Mouse (Mus musculus): ENCODE results near the gene Lcn2. TPM values are rescaled to one million over a fixed set of nuclear protein-coding genes. Genes with fewer than 3 reads are reported as not detected.
A peak's percentile ranks its signal among the peaks of the same experiment; 100 is the strongest.

Lcn2 gene
- total RNA-seq, 2 experiments from 2014 or later: 2.6 to 4.7 TPM

DNA sequence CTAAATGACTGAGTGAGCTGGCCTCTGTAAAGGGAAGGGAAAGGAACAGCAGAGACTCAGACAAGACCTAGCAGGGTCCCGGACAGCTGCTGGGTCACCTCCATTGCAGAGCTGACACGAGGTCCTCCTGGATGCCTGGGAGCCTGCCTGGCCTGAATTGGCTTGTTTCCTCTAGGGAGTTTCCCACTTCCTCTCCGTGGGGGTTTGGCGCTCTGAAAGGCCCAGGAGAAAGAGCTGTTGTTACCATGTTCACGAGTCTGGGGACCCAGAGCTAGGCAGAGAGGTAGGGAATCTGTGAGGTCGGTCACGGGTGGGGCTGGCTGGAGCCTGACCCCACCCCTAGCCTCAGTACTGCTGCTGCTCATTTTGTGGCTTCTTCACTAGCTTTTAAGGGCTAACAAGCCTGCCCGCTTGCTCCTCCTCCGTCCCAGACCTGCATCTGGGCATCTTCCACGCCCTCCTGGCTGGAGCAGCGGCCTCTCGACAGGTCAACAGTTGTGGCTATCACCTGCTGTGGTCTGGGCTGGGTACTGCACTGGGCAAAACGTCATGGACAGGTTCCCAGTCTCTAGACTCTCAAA, 37.5 kb downstream of the Lcn2 start:
- intact Hi-C loops (cut with DNase I; ENCODE audit: low total_unique reads): loop anchor here (5.0 kb wide), 1 partner anchor 43 kb away; no protein-coding TSS in a partner anchor
- no peak for DNase-seq

DNA sequence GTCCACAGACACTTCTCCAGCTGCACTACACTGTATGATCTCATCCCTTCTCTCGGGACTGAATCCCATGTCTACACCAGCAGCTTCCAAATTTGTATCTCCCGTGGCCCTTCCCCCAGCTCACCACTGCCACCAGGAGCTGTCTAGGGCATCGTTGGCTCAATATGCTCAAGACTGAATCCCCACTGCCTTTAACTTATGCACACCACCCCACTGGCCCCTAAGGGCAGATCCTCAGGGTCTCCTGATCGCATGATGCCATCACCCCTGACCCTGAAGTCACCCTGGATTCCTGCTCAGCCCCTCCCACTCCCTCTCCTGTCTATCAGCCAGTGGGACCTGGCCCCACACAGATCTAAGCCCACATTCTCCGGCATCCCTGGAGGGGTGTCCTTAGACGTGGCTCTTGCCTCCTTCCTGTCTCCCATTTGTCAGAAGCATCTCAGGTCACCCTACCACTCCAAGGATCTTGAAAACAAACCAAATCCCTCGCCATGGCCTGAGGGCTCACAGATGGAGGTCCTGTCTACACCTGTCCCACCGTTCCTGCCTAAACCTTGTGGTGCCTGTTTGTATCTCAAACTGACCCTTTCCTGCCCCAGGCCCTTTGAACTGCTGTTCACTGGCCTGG, 38.3 kb downstream of the Lcn2 start:
- intact Hi-C loops (cut with DNase I; ENCODE audit: low total_unique reads): loop anchor here (5.0 kb wide), 1 partner anchor 42 kb away; no protein-coding TSS in a partner anchor

DNA sequence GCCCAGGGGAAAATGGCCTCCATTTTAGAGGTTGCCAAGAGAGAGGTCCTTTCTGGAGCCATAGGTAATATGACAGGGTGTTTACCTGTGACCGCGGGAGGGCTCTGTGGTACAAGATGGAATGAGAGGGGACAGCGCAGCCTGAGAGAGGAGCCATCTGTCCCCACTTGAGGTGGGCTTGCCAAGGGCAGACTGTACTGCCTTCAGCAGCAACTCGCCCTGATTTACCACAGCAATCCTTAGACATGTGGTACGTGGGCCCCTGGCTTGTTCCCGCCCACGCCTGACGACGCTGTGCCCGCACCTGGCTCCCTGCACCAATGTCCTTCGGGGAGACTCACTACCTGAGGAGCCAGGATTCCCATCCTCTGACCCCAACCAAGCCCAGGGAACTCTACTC, 39.7 kb downstream of the Lcn2 start:
- DNase-seq: no peak
- intact Hi-C loops (cut with DNase I; ENCODE audit: low total_unique reads): no loop called here

More for the DNA sequence above, 38.3 kb downstream of the Lcn2 start:
- DNase-seq: no peak

DNA sequence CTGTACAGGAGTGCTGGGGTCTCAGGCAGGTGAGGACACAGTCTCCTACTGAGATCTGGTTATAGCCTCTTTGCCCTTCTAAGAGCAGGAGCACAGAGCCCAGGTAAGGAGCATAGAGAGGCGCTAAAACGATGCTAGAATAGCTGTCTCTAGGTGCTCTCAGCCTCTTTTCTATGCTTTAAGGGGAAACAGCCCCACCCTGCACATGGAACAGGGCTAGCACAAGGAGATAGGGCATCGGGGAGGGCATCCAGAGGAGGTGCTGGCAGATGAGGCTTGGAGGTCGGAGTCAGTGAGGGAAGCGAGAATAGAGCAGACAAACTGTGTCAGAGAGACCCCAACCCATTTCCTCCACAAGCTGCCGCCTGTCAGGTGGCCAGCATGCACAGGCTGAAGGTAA, 41.0 kb downstream of the Lcn2 start:
- DNase-seq: no peak
- intact Hi-C loops (cut with DNase I; ENCODE audit: low total_unique reads): no loop called here

- DNase-seq: no peak
- intact Hi-C loops (cut with DNase I; ENCODE audit: low total_unique reads): no loop called here
Observed at GRCm38 (mm10) chr2:32344598-32345321, 43.3 kb downstream of the Lcn2 start.

- intact Hi-C loops (cut with DNase I; ENCODE audit: low total_unique reads): no loop called here
Observed at GRCm38 (mm10) chr2:32344056-32344455, 44.0 kb downstream of the Lcn2 start.

GRCm38 (mm10) chr2:32343351-32343671, 44.7 kb downstream of the Lcn2 start:
- intact Hi-C loops (cut with DNase I; ENCODE audit: low total_unique reads): no loop called here
- DNase-seq: no peak

More at GRCm38 (mm10) chr2:32344056-32344455, 44.0 kb downstream of the Lcn2 start:
- no peak for DNase-seq

GRCm38 (mm10) chr2:32342539-32343350, 45.3 kb downstream of the Lcn2 start:
- DNase-seq: peak; percentile 69
- intact Hi-C loops (cut with DNase I; ENCODE audit: low total_unique reads): no loop called here

DNA sequence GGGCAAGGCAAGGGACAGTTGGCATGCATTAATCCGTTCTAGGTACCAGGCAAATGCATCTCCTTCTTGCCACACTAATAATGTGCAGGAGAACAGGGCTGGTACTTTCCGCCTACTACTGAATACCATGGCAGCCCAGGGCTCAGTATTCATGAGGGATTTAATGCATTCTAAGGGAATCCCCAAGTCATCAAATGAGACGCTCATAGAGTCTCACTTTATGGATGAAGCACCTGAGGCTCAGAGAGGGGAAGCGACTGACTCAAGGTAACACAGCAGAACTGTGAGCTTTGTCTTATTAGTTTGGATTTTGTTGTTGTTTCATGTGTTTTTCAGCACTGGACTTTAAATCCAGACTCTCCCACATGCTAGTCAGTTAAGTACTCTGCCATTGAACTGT, 46.0 kb downstream of the Lcn2 start:
- DNase-seq: no peak
- intact Hi-C loops (cut with DNase I; ENCODE audit: low total_unique reads): no loop called here

GRCm38 (mm10) chr2:32341634-32341939, 46.5 kb downstream of the Lcn2 start:
- intact Hi-C loops (cut with DNase I; ENCODE audit: low total_unique reads): no loop called here
- no peak for DNase-seq

DNA sequence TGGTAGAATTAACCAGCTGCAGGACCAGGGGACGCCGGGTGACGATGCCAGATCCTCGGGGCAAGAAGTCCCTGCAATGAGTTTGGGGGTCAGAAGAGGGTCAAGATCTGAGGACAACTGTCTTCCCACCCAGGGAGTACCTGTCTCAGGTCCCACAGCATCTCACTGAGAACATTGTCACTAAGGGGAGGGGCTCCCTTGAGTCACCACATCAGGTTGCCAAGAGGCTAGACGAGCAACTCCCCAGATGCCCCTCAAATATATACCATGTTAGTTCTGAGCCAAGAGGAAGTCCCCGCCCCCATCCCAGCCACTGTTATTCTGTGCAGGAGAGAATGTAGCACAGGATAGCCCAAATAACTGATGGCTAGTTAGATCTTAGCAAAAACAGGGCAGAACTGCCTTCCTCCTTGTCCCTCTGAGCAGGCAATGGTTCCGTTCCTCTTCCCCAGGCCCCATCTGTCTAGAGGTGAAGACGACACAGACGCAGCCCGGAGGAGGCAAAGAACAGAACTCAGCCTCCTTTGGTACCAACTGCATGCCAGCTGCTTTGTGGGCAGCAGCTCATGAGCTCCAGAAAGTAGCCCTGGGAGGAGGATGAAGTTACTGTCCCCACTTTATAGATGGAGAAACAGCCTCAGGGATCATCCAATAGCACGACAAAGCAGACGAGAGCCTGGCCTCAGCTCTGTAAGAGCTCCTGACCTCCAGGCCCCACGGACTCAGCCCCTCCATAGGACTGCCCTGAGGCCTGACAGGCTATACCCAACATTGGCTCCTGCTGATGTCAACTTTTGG, 47.0 kb downstream of the Lcn2 start:
- intact Hi-C loops (cut with DNase I; ENCODE audit: low total_unique reads): no loop called here

DNA sequence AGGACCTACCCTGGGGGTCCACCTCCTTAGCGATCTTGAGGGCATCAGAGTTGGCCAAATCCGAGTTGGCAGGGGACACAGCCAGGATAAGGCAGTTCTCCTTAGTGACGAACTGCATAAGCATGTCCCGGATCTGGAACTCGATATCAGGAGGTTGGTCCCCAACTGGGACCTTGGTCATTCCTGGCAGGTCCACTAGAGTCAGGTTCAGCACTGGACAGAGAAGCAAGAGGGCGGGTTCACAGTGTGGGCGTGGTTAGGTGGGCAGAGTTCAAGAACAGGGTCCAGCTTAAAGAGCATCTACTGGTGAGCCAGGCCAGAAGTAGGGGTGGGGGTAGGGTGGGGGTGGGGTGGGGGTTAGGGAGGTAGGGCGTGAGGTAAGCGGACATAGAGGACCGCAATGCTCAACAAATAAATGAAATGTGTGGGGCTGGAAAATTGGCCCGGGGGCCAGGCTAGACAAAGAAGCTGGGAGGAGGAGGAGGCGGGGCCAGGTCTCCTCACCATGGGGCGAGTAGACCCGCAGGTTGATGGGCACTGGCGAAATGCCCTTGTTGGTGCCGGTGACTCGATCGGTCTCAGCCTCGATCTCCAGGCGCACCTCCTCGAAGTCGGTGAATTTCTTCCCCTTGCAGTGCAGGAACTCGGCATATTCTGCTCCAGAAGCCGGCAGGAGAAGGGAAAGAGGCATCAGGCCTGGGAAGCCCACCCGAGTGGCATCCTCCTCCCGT, 48.0 kb downstream of the Lcn2 start:
- DNase-seq: no peak
- intact Hi-C loops (cut with DNase I; ENCODE audit: low total_unique reads): no loop called here

More for the DNA sequence above, 47.0 kb downstream of the Lcn2 start:
- DNase-seq: no peak

DNA sequence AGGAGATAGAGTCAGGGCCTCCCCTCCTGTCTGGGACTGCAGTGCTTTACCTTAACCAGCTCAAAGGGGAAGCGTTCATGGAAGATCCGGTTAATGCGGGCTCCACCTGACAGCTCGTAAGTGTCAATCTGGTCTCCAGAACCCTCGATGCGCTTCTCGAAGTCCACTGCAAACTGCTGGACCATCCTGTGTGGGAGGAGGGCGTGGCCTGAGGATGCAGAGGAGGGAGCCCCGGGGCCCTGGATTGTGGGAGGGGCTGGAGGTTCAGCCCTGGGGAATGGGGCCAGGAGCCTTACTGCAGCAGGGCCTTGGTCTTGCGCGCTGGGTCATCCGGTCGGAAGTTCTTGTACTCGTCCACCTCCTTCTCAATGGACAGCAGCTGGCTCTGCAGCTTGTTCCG, 52.2 kb downstream of the Lcn2 start:
- intact Hi-C loops (cut with DNase I; ENCODE audit: low total_unique reads): no loop called here
- no peak for DNase-seq

Other genes starting within 250 kb of the Lcn2 start
- 10 to 100 TPM; 79.2 to 83.9 TPM for gene Prrc2b, start 237.2 kb downstream of the Lcn2 start, total RNA-seq (2021)
- 10 to 100 TPM; 14.4 to 17.3 TPM for gene Pomt1, start 151.7 kb downstream of the Lcn2 start, total RNA-seq (2021)
- gene Uck1, start 128.1 kb downstream of the Lcn2 start, total RNA-seq (2021): 10 to 100 TPM; 14.7 to 15.2 TPM
- 10 to 100 TPM; 58.4 to 62.1 TPM for gene Golga2, start 100.9 kb downstream of the Lcn2 start, total RNA-seq (2021)
- gene Swi5, start 100.2 kb downstream of the Lcn2 start, total RNA-seq (2021): 100 to 1,000 TPM; 117 to 120 TPM
- 10 to 100 TPM; 29.3 to 30.0 TPM for gene Ciz1, start 35.9 kb downstream of the Lcn2 start, total RNA-seq (2021)
- gene Dnm1, start 34.9 kb downstream of the Lcn2 start, total RNA-seq (2021): 10 to 100 TPM in 1 of 2 experiments, 1 to 10 TPM in 1; 9.8 to 13.5 TPM
- gene 1110008P14Rik, start 6.3 kb downstream of the Lcn2 start, total RNA-seq (2021): 10 to 100 TPM; 44.1 to 49.3 TPM
- 10 to 100 TPM; 41.3 to 43.2 TPM for gene Ptges2, start 7.6 kb upstream of the Lcn2 start, total RNA-seq (2021)
- gene Naif1, start 62.2 kb upstream of the Lcn2 start, total RNA-seq (2021): 1 to 10 TPM; 2.4 to 3.1 TPM
- gene Slc25a25, start 63.2 kb upstream of the Lcn2 start, total RNA-seq (2021): 10 to 100 TPM; 18.1 to 47.8 TPM
- gene Fam102a, start 147.1 kb upstream of the Lcn2 start, total RNA-seq (2021): 1 to 10 TPM; 3.5 to 4.2 TPM
- 10 to 100 TPM; 17.6 to 17.8 TPM for gene Dpm2, start 182.6 kb upstream of the Lcn2 start, total RNA-seq (2021)
- gene Pip5kl1, start 186.5 kb upstream of the Lcn2 start, total RNA-seq (2021): not detected
- gene 9430097D07Rik, start 187.4 kb upstream of the Lcn2 start, total RNA-seq (2021): not detected
- gene St6galnac4, start 198.8 kb upstream of the Lcn2 start, total RNA-seq (2021): 10 to 100 TPM; 25.6 to 26.3 TPM
- gene St6galnac6, start 211.5 kb upstream of the Lcn2 start, total RNA-seq (2021): 10 to 100 TPM; 42.7 to 51.0 TPM
- 1,000 to 10,000 TPM; 1,800 to 1,917 TPM for gene Ak1, start 233.5 kb upstream of the Lcn2 start, total RNA-seq (2021)

All from gastrocnemius, postnatal 14 days (tissue).